Mouse (Mus musculus) testis, adult 2 months (tissue): ENCODE measurements around the gene Nup93. TPM values are rescaled to one million over a fixed set of nuclear protein-coding genes. Genes with fewer than 3 reads are reported as not detected.

ENCODE experiments used
- H3K27ac ChIP-seq: fragments of 200-500 bp; 2 replicates; pipeline ENCODE4 v1.5.1; 2012; ENCODE audit warnings: low read depth, low read length; ENCODE audit not compliant: control insufficient read depth, insufficient read depth
- H3K27me3 ChIP-seq: fragments of 200-500 bp; 2 replicates; pipeline ENCODE4 v1.6.1; 2012; ENCODE audit warnings: mild to moderate bottlenecking, low read length, moderate library complexity; ENCODE audit not compliant: control insufficient read depth, insufficient read depth
- H3K36me3 ChIP-seq: fragments of 200-500 bp; 2 replicates; pipeline ENCODE4 v1.6.1; 2012; ENCODE audit warnings: mild to moderate bottlenecking, low read length; ENCODE audit not compliant: control insufficient read depth, insufficient read depth
- H3K4me1 ChIP-seq: fragments of 200-500 bp; 2 replicates; pipeline ENCODE4 v1.6.1; 2012; ENCODE audit warnings: low read length; ENCODE audit not compliant: control insufficient read depth, insufficient read depth
- H3K4me3 ChIP-seq: fragments of 200-500 bp; 2 replicates; pipeline ENCODE4 v1.5.1; 2012; ENCODE audit warnings: low read depth, mild to moderate bottlenecking, low read length, moderate library complexity, mixed read lengths; ENCODE audit not compliant: control insufficient read depth
- CTCF ChIP-seq: fragments of 200-500 bp; IDR thresholded peaks from 2 replicates; pipeline ENCODE4 v1.5.1; 2012; ENCODE audit warnings: low read depth, mild to moderate bottlenecking, inconsistent platforms, low read length, moderate library complexity; ENCODE audit not compliant: control insufficient read depth, insufficient read depth, insufficient replicate concordance
- POLR2A ChIP-seq: fragments of 200-500 bp; IDR thresholded peaks from 2 replicates; pipeline ENCODE4 v1.6.1; 2012; ENCODE audit warnings: low read depth, mild to moderate bottlenecking, inconsistent platforms, low read length, moderate library complexity; ENCODE audit not compliant: control insufficient read depth
- polyA plus RNA-seq: library from polyadenylated mRNA; depleted of rRNA; stranded (reverse); fragments of >200 nt; gene quantifications from 2 replicates; pipeline ENCODE4 v1.2.3, GENCODE M21; 2012

The Nup93 gene
- polyA plus RNA-seq, 1 experiment: 27.1 TPM

DNA sequence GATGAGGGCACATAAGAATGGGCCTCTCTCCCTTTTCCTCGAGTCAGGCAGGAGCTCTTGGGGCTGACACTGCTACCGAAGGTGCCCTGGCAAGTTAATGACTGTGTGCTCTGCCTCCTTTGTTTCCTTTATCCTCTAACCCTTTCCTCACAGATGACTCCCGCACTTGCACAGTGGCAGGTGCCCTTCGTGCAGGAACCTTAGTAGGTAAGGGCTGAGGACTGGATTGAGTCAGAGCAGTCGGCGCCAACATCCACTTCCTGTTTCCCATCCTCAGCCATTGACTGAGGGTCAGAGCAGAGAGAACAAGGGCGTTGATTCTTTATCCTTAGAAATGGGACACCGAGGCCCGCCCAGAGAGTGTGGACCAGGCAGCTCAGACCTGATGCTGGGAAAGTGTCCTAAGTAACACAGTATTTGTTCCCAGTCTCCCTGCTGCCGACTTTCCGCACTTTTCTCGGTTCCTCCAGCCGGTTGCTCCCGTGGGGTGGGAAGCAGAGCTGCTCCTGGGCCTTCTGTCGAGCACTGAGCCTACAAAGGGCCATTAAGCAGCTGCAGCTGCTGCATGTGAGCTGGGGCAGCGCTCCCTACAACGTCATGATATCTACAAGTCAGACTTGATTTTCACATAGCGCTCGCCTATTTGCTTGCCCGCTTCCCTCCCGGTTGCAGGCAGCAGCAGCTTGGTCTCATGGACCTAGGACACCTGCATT lies 26.9 kb upstream of the Nup93 start:
- TF ChIP-seq POLR2A: no peak
- no peak for TF ChIP-seq CTCF
- peaks cover 17% of the 10 kb centered on the region for H3K4me1 ChIP-seq
- H3K36me3 ChIP-seq: no peaks in the 10 kb centered on the region
- H3K4me3 ChIP-seq: no peak overlapping the region
- H3K27ac ChIP-seq: no peak overlapping the region
- no peaks in the 10 kb centered on the region; the same call in 1 of the 2 replicates for H3K27me3 ChIP-seq

DNA sequence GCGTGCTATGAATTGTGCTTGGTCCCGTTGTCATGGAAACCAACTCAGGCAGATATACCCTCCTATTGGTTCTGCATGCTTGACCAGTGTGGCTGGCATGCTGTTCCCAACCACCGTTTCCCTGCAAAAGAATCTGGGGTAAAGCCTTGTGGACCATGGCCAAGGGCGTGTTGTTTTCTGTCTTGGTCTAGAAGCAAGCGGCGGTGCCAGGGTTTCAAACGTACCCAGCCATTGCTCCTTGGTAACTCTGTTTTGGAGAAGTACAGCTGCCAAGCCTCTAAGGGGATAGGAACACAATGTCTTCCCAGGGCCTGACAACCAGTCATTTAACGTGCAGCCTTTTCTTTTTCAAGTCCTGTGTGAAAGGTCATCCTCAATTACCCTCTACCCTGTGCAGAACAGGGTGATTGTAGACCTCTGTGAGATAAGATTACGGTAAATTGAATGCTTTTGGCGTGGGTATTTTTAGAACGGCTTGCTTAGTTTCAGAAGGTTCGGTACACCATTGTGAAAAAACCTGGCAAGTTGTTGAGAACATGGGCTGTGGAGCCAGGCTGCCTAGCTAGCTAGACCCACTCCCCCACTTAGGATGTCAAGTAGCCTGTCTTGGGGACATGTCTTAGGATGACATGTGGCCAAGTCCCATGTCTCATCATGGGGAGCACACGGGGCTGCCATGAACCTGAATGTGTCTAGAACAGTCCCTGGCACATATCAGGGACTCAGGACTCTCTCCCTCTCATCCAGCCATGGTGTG lies 24.9 kb upstream of the Nup93 start:
- Histone ChIP-seq H3K27me3 (no peaks in the 10 kb centered on the region; the same call in 1 of the 2 replicates), H3K4me3 (no peak overlapping the region), H3K27ac (no peak overlapping the region), H3K36me3 (no peaks in the 10 kb centered on the region), H3K4me1 (peaks cover 13% of the 10 kb centered on the region)
- no peak for TF ChIP-seq CTCF
- TF ChIP-seq POLR2A: no peak

DNA sequence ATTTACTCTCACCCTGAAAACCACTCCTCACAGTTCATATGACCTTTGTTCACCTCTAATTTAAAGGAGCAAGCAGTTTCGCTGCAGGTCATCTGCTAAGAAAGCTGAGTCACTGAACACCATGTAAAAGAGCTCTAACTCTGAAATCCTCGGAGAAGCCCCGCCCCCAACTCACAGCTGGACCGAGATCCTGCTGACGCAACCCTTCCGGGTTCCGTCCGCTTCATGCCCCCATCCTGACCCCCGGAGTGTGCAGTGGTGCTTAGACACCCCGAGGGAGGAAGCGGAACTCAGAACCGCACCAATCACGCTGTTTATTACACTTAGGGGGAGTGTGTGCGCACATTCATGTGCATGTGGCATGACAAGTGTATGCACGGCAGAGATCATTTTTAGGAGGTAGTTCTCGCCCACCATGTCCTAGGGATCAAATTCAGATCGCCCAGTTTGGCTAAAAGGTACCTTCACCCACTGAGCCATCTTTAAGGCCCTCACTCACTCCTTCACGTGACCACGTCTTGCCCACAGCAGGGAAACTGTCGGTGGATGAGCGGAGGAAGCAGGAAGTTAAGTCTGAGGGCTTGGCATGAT lies 23.2 kb upstream of the Nup93 start:
- TF ChIP-seq CTCF (no peak), POLR2A (no peak)

DNA sequence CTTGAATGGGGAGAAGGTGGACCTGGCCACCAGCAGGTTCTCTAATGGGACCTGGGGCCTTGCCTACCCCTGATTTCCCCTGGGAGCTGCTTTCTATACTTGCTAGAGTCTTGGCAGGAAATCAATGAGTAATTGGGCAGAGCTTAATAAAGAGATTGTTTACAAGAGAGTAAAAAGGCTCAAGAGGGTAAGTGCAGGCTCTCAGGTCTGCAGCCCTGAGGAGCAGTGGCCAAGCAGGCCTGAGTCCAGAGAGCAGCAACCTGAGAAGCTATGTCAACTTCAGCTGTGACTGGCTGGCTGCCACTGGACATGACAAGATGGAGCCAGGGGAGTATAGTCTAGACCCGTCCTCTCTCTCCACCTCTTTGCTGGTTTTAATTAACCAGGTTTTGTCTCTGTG lies 21.4 kb upstream of the Nup93 start:
- TF ChIP-seq CTCF (no peak), POLR2A (no peak)
- no peaks in the 10 kb centered on the region for H3K27me3 ChIP-seq

More for the DNA sequence above, 23.2 kb upstream of the Nup93 start:
- no peaks in the 10 kb centered on the region for H3K36me3 ChIP-seq
- peaks cover 8% of the 10 kb centered on the region for H3K4me1 ChIP-seq
- no peak overlapping the region for H3K27ac ChIP-seq
- H3K27me3 ChIP-seq: no peaks in the 10 kb centered on the region
- H3K4me3 ChIP-seq: peak overlapping the region; percentile 54

DNA sequence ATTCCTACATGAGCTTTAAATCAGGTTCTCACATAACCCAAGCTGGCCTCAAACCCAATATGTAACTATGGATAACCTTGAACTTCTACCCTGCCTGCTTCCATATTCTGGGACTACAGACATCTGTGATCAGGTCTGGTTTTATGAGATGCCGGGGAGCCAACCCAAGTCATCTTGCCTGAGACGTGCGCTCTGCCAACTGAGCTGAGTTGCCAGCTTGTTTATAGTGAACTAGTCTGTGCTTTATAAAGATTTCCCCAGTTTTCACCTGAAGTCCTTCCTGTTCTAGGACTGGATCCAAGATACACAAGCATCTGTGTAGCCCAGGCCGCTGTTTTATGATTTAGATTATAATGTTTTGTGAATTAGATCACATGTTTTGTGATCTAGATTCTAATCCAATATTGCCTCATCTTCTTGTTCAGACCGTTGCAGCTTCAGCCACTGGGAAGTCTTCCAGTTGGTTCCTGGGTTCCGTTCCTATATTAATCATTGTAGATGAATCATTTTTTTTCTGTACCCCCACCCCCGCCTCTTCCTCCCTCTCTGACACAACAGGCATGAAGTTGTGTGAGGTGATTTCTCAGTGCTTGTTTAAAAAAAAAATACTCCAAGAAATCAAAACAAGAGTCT lies 19.7 kb upstream of the Nup93 start:
- no peaks in the 10 kb centered on the region for H3K27me3 ChIP-seq
- H3K4me1 ChIP-seq: peaks cover 3% of the 10 kb centered on the region
- no peak overlapping the region for H3K4me3 ChIP-seq
- H3K27ac ChIP-seq: no peak overlapping the region
- TF ChIP-seq POLR2A: no peak
- no peak for TF ChIP-seq CTCF
- H3K36me3 ChIP-seq: no peaks in the 10 kb centered on the region

More for the DNA sequence above, 21.4 kb upstream of the Nup93 start:
- H3K4me1 ChIP-seq: peaks cover 3% of the 10 kb centered on the region
- no peaks in the 10 kb centered on the region for H3K36me3 ChIP-seq
- H3K27ac ChIP-seq: no peak overlapping the region
- no peak overlapping the region for H3K4me3 ChIP-seq

DNA sequence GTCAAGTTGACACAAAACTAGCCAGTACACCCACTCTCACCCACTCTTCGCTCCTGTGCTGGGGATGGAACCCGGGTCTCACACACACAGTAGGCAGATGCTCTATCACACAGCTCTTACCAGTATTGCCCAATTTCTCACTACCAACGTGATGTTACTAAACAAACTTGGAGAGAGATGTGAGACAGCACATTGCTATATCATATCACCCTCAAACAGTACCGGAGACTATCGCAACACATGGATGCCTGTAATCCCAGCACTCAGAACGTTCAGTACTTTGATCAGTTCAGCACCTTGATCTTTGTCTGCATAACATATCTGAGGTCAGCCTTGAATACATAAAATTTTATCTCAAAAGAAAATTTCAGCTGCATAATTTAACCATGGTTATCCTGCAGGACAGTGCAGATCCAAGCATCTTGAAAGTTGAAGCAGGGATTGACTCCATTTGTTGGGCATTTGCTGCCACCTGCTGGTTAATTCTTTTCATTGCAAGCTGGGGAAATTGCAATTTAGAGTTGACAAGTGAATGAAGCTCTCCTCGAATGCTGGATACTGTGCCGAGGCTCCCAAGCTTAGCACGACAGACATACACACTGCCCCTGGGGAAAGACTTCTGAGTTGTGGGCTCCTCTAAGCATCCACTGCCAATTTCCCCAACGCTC lies 15.0 kb upstream of the Nup93 start:
- Histone ChIP-seq H3K27me3 (no peaks in the 10 kb centered on the region), H3K4me1 (no peaks in the 10 kb centered on the region), H3K4me3 (no peak overlapping the region), H3K36me3 (no peaks in the 10 kb centered on the region), H3K27ac (no peak overlapping the region)
- TF ChIP-seq CTCF: peak; percentile 51; the same call in 1 of the 2 replicates
- no peak for TF ChIP-seq POLR2A
